Mouse (Mus musculus): ENCODE data around the gene Arid4a. TPM values are rescaled to one million over a fixed set of nuclear protein-coding genes. Genes with fewer than 3 reads are reported as not detected.

Arid4a gene
- polyA plus RNA-seq, 1 experiment from 2014 or later = 22.4 TPM

DNA sequence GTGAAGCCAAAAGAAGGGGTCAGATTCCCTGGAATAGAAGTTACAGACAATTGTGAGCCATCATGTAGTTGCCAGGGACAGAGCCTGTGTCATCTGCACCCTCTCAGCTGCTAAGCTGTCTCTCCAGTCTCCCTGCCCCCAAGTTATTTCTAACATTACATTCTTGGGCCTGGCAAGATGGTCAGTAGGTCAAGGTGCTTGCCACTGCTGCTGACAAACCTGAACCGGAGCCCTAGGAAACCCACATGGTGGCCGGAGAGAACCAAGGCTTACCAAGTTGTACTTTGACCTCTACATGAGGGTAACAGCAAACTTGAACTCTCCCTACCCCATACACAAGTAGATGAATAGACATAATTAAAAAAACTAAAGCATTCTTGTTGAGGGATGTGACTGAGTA, 28.7 kb downstream of the Arid4a start:
- Histone ChIP-seq H3K4me1 (replicated peaks; ENCODE audit: control insufficient read depth, insufficient read depth) (no peaks in the 10 kb centered on the region), H3K4me2 (replicated peaks; ENCODE audit: low read depth) (no peak overlapping the region), H3K9me3 (ENCODE audit: control insufficient read depth, low read length) (no peaks in the 10 kb centered on the region), H3K36me3 (ENCODE audit: control insufficient read depth, insufficient read depth, low read length) (peaks cover 9% of the 10 kb centered on the region), H3K27me3 (ENCODE audit: control insufficient read depth, insufficient read depth, low read length) (no peaks in the 10 kb centered on the region), H3K27ac (replicated peaks) (no peak overlapping the region), H3K4me3 (ENCODE audit: low read depth, low read length) (no peak overlapping the region), H3K9ac (ENCODE audit: low read length) (no peak overlapping the region)
- 87% methylated on average over 2 of the region's 2 CpGs for WGBS
- ATAC-seq (ENCODE audit: low FRiP score, low TSS enrichment) (no peak), DNase-seq (ENCODE audit: low spot score) (no peak)
- no peak for TF ChIP-seq EP300 (optimal IDR thresholded peaks at IDR 0.05)
- TF ChIP-seq CTCF (IDR thresholded peaks at IDR 0.05; ENCODE audit: low read depth) = no peak

DNA sequence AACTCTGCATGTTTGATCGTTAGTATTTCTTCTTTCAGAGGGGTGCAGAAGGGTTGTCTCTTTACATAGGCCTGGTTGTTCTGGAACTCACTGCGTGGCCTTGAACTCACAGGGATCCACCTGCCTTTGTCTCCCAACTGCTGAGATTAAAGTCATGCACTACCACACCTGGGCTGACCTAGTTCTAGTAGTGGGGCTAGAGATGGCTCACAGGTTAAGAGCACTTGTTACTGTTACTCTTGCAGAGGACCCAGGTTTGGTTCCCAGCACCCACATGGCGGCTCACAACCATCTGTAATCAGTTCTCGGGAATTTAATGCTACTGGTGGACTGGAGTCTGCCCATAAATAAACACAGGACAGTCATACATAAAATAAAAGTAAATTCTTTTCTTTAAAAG, 30.7 kb downstream of the Arid4a start:
- Histone ChIP-seq H3K4me2 (replicated peaks; ENCODE audit: low read depth) (no peak overlapping the region), H3K4me1 (replicated peaks; ENCODE audit: control insufficient read depth, insufficient read depth) (no peaks in the 10 kb centered on the region), H3K27ac (replicated peaks) (no peak overlapping the region), H3K36me3 (ENCODE audit: control insufficient read depth, insufficient read depth, low read length) (peaks cover 6% of the 10 kb centered on the region), H3K9me3 (ENCODE audit: control insufficient read depth, low read length) (no peaks in the 10 kb centered on the region), H3K4me3 (ENCODE audit: low read depth, low read length) (no peak overlapping the region), H3K9ac (ENCODE audit: low read length) (no peak overlapping the region), H3K27me3 (ENCODE audit: control insufficient read depth, insufficient read depth, low read length) (no peaks in the 10 kb centered on the region)
- TF ChIP-seq EP300 (optimal IDR thresholded peaks at IDR 0.05) = no peak
- no peak for TF ChIP-seq CTCF (IDR thresholded peaks at IDR 0.05; ENCODE audit: low read depth)
- ATAC-seq (ENCODE audit: low FRiP score, low TSS enrichment) (no peak), DNase-seq (ENCODE audit: low spot score) (no peak)
- 94% methylated on average over 4 of the region's 4 CpGs for WGBS

DNA sequence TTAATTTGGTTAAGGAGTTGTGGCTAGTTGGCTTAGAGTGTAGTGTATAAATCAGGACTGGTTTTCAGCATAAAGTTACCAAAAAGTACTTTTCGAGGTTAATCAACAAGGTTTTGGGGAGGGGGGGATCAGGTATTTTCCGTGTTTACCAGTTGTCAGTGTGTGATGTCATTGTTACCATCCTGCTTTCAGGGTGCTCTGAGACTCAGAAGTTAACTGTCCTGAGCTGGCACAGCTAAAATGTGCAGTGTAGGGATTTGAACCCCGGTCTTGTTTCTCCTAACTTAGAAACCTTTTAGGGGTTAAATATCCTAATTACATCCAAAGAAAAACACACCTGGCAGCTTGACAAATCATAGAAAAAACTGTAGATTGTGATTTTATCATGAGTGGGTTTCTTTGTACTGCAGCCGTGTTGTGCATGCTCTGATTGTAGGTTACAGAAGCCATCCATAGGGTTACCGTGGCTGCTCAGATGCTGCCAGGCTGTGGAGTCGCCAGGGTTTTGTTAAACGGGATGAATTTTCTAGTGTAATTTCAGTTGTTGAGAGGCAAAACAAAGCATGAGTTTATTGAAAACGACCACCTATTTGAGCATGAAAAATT, 31.8 kb downstream of the Arid4a start:
- H3K4me2 ChIP-seq (replicated peaks; ENCODE audit: low read depth) = peak overlapping the region; percentile 44
- no peaks in the 10 kb centered on the region for H3K9me3 ChIP-seq (ENCODE audit: control insufficient read depth, low read length)
- H3K27ac ChIP-seq (replicated peaks) = peak overlapping the region; percentile 2; the same call in 1 of the 2 replicates
- 40% methylated on average over 8 of the region's 8 CpGs for WGBS
- peaks cover 5% of the 10 kb centered on the region for H3K36me3 ChIP-seq (ENCODE audit: control insufficient read depth, insufficient read depth, low read length)
- ATAC-seq (ENCODE audit: low FRiP score, low TSS enrichment) = no peak
- H3K9ac ChIP-seq (ENCODE audit: low read length) = peak overlapping the region; percentile 38; the same call in 1 of the 2 replicates
- peak overlapping the region; percentile 10 for H3K4me3 ChIP-seq (ENCODE audit: low read depth, low read length)
- DNase-seq (ENCODE audit: low spot score) = no peak
- H3K4me1 ChIP-seq (replicated peaks; ENCODE audit: control insufficient read depth, insufficient read depth) = no peaks in the 10 kb centered on the region
- no peak for TF ChIP-seq EP300 (optimal IDR thresholded peaks at IDR 0.05)
- TF ChIP-seq CTCF (IDR thresholded peaks at IDR 0.05; ENCODE audit: low read depth) = no peak
- H3K27me3 ChIP-seq (ENCODE audit: control insufficient read depth, insufficient read depth, low read length) = no peaks in the 10 kb centered on the region

DNA sequence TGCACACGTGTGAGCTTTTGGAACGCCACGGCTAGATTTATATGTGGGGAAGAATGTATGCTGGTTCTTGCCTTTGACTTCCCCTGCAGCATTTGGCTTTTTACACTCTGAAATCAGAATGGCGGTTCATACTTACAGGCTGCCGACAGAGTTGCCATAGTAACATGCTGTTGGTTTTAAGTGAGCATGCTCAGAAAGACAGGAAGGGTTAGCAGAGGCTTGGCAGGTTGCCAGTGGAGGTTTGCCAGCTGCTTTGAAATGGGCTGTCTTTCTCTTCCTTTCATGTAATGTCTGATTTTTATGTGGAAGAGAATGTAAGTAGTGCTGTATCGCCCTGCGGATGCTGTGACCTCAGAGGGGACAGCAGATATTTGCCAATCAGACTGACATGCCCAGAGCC, 32.3 kb downstream of the Arid4a start:
- H3K4me3 ChIP-seq (ENCODE audit: low read depth, low read length) = peak overlapping the region; percentile 10; the same call in 1 of the 2 replicates
- H3K27me3 ChIP-seq (ENCODE audit: control insufficient read depth, insufficient read depth, low read length) = no peaks in the 10 kb centered on the region
- WGBS = 9% methylated on average over 7 of the region's 7 CpGs
- H3K36me3 ChIP-seq (ENCODE audit: control insufficient read depth, insufficient read depth, low read length) = peaks cover 5% of the 10 kb centered on the region
- ATAC-seq (ENCODE audit: low FRiP score, low TSS enrichment) = peak; percentile 64
- peak overlapping the region; percentile 44 for H3K4me2 ChIP-seq (replicated peaks; ENCODE audit: low read depth)
- DNase-seq (ENCODE audit: low spot score) = peak; percentile 83
- H3K9me3 ChIP-seq (ENCODE audit: control insufficient read depth, low read length) = no peaks in the 10 kb centered on the region
- H3K27ac ChIP-seq (replicated peaks) = peak overlapping the region; percentile 2; the same call in 1 of the 2 replicates
- TF ChIP-seq CTCF (IDR thresholded peaks at IDR 0.05; ENCODE audit: low read depth) = no peak
- TF ChIP-seq EP300 (optimal IDR thresholded peaks at IDR 0.05) = no peak
- no peaks in the 10 kb centered on the region for H3K4me1 ChIP-seq (replicated peaks; ENCODE audit: control insufficient read depth, insufficient read depth)
- H3K9ac ChIP-seq (ENCODE audit: low read length) = peak overlapping the region; percentile 38; the same call in 1 of the 2 replicates

DNA sequence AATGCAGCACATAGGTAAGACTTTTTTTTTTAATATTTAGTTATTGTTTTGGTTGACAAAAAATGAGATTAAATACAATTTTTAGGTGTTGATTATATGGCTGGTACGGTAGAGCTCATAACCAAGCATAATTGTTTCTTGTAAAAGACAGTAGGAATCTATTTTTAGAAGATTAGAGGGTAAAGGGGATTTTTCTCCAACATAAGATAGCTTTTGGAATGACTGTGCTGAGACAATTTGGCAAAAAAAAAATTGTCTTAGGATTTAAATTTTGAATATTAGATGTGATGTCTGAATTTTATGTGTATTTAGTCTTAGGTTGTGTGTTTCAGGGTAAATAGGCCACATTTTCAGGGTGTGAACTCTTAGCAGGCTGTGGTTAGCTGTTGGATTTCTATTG, 32.8 kb downstream of the Arid4a start:
- Histone ChIP-seq H3K36me3 (ENCODE audit: control insufficient read depth, insufficient read depth, low read length) (peaks cover 5% of the 10 kb centered on the region), H3K27me3 (ENCODE audit: control insufficient read depth, insufficient read depth, low read length) (no peaks in the 10 kb centered on the region), H3K4me3 (ENCODE audit: low read depth, low read length) (peak overlapping the region; percentile 10; the same call in 1 of the 2 replicates), H3K9me3 (ENCODE audit: control insufficient read depth, low read length) (no peaks in the 10 kb centered on the region), H3K27ac (replicated peaks) (0 out of 2 replicates have a peak overlapping the region, but pooled peaks have one; percentile 2), H3K4me1 (replicated peaks; ENCODE audit: control insufficient read depth, insufficient read depth) (no peaks in the 10 kb centered on the region), H3K4me2 (replicated peaks; ENCODE audit: low read depth) (peak overlapping the region; percentile 44), H3K9ac (ENCODE audit: low read length) (no peak overlapping the region)
- TF ChIP-seq CTCF (IDR thresholded peaks at IDR 0.05; ENCODE audit: low read depth) = no peak
- no peak for TF ChIP-seq EP300 (optimal IDR thresholded peaks at IDR 0.05)
- 50% methylated on average over 1 of the region's 1 CpGs for WGBS
- ATAC-seq (ENCODE audit: low FRiP score, low TSS enrichment) (no peak), DNase-seq (ENCODE audit: low spot score) (no peak)

DNA sequence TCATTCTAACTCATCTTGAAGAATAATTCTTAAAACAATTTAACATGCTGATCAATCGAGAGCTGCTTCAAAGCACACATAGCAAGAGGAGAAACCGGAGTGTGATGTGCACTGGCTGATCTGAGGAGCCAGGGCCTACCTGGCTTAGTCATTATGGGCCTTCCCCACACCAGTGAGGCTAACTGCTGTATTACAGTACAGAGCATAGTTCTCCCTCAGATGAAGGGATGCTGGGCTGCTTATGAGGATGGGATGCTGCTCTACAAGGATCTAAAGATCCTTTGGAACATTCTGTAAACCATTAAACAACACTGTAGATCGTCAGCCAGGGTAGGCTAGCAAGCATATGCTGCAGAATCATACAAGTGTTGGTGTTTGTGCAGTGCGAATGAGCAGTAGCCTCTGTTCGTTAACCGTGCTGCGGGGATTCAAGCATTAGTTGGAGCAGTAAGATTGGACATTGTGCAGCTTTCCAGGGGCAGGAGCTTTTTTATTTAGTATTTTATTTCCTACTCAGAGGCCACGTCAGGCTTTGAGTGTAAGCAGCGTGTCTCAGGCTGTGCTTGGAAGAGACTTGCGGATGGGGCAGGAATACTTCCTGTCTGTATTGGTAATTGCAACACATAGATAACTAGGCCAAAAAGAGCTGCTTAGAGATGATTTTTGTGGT, 33.9 kb downstream of the Arid4a start:
- TF ChIP-seq EP300 (optimal IDR thresholded peaks at IDR 0.05) (no peak), CTCF (IDR thresholded peaks at IDR 0.05; ENCODE audit: low read depth) (no peak)
- Histone ChIP-seq H3K27ac (replicated peaks) (no peak overlapping the region), H3K4me1 (replicated peaks; ENCODE audit: control insufficient read depth, insufficient read depth) (no peaks in the 10 kb centered on the region), H3K27me3 (ENCODE audit: control insufficient read depth, insufficient read depth, low read length) (no peaks in the 10 kb centered on the region), H3K9me3 (ENCODE audit: control insufficient read depth, low read length) (no peaks in the 10 kb centered on the region), H3K36me3 (ENCODE audit: control insufficient read depth, insufficient read depth, low read length) (peaks cover 5% of the 10 kb centered on the region; the same call in 1 of the 2 replicates), H3K4me2 (replicated peaks; ENCODE audit: low read depth) (no peak overlapping the region), H3K4me3 (ENCODE audit: low read depth, low read length) (no peak overlapping the region), H3K9ac (ENCODE audit: low read length) (no peak overlapping the region)
- ATAC-seq (ENCODE audit: low FRiP score, low TSS enrichment) (no peak), DNase-seq (ENCODE audit: low spot score) (no peak)
- WGBS = 85% methylated on average over 10 of the region's 10 CpGs

All from stomach, postnatal 0 days (tissue).